Mouse (Mus musculus) forebrain, embryonic 16.5 days (tissue): ENCODE data around the gene Gm20716. TPM values are rescaled to one million over a fixed set of nuclear protein-coding genes. Genes with fewer than 3 reads are reported as not detected.

ENCODE experiments used
- ATAC-seq: fragments of 200-750 bp; cut with Nextera tagmentation; 2 replicates; pipeline ENCODE4 v1.8.0; 2017; ENCODE audit warnings: mild to moderate bottlenecking, moderate library complexity
- H3K27ac ChIP-seq: fragments of 300-500 bp; sonication (generic); 2 replicates; pipeline ENCODE4 v1.5.1; 2014; ENCODE audit warnings: low read length, control low read depth
- H3K27me3 ChIP-seq: fragments of 300-500 bp; sonication (generic); replicated peaks from 2 replicates; pipeline ENCODE4 v1.6.1; 2014; ENCODE audit warnings: low read length; ENCODE audit not compliant: control insufficient read depth, insufficient read depth
- H3K36me3 ChIP-seq: fragments of 300-500 bp; sonication (generic); 2 replicates; pipeline ENCODE4 v1.6.1; 2014; ENCODE audit not compliant: control insufficient read depth, insufficient read depth
- H3K4me1 ChIP-seq: fragments of 300-500 bp; sonication (generic); replicated peaks from 2 replicates; pipeline ENCODE4 v1.6.1; 2014; ENCODE audit warnings: low read length; ENCODE audit not compliant: control insufficient read depth, insufficient read depth
- H3K4me2 ChIP-seq: fragments of 300-500 bp; sonication (generic); 2 replicates; pipeline ENCODE4 v1.6.1; 2014; ENCODE audit warnings: mild to moderate bottlenecking, low read length, control low read depth
- H3K4me3 ChIP-seq: fragments of 300-500 bp; sonication (generic); replicated peaks from 2 replicates; pipeline ENCODE4 v1.5.1; 2014; ENCODE audit warnings: mild to moderate bottlenecking, low read length, control low read depth
- H3K9ac ChIP-seq: fragments of 300-500 bp; sonication (generic); replicated peaks from 2 replicates; pipeline ENCODE4 v1.6.1; 2014; ENCODE audit warnings: low read depth, low read length, control low read depth
- H3K9me3 ChIP-seq: fragments of 300-500 bp; sonication (generic); 2 replicates; pipeline ENCODE4 v1.6.1; 2016; ENCODE audit warnings: low read length; ENCODE audit not compliant: control insufficient read depth
- WGBS: fragments of 180-500 bp; shearing (Covaris S2); extraction: QIAGEN DNeasy Blood & Tissue Kit; methylation state at CpG from one replicate; pipeline ENCODE4 v1.1.7; 2014; 5-methylcytosine and 5-hydroxymethylcytosine counted together
- polyA plus RNA-seq: library from polyadenylated mRNA; unstranded; fragments of >200 nt; fragmentation: Nextera tagmentation; extraction: Ambion mirVana; gene quantifications from 2 replicates; pipeline ENCODE4 v1.2.1, GENCODE M21; 2015

The Gm20716 gene
- polyA plus RNA-seq, 1 experiment from 2014 or later = 24.4 TPM

DNA sequence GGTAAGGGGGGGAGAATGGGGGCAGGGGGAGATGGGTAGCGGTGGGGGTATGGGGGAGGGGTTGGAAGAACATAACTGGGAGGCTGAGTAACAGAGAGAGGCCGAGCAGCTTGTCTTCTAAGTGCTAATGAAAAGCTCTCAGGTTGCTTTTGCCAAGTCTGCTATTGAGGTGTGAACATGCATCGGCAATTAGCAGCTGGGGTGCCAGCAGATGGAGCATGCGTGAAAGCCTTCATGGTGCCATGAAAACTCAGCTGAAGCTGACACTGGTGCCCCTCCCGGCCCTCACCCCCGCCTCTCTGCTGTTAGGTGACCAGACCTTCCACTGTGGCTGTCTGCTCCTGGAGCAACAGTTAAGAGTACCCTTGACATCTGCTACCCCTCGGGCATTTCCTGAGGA lies 23.7 kb upstream of the Gm20716 start:
- Histone ChIP-seq H3K27me3 (no peaks in the 10 kb centered on the region), H3K36me3 (no peaks in the 10 kb centered on the region), H3K27ac (peak overlapping the region; percentile 80), H3K4me3 (no peak overlapping the region), H3K4me1 (peaks cover 20% of the 10 kb centered on the region), H3K9me3 (no peaks in the 10 kb centered on the region), H3K4me2 (no peak overlapping the region), H3K9ac (no peak overlapping the region)
- 44% methylated on average over 7 of the region's 7 CpGs for WGBS
- ATAC-seq = peak; percentile 72

- no peak for ATAC-seq
- Histone ChIP-seq H3K4me3 (no peak overlapping the region), H3K9ac (no peak overlapping the region), H3K27ac (peak overlapping the region; percentile 61; the same call in 1 of the 2 replicates), H3K36me3 (no peaks in the 10 kb centered on the region), H3K9me3 (no peaks in the 10 kb centered on the region), H3K4me1 (peaks cover 29% of the 10 kb centered on the region), H3K27me3 (no peaks in the 10 kb centered on the region), H3K4me2 (no peak overlapping the region)
- WGBS = 10% methylated on average over 16 of the region's 16 CpGs
Measured at GRCm38 (mm10) chr2:168252639-168253292, 22.6 kb upstream of the Gm20716 start.

GRCm38 (mm10) chr2:168250270-168250669 lies 20.1 kb upstream of the Gm20716 start:
- Histone ChIP-seq H3K4me1 (peaks cover 31% of the 10 kb centered on the region), H3K9me3 (no peaks in the 10 kb centered on the region), H3K9ac (no peak overlapping the region), H3K36me3 (no peaks in the 10 kb centered on the region), H3K27me3 (no peaks in the 10 kb centered on the region), H3K4me2 (no peak overlapping the region), H3K4me3 (no peak overlapping the region), H3K27ac (no peak overlapping the region)
- ATAC-seq = no peak
- WGBS = 13% methylated on average over 8 of the region's 8 CpGs

DNA sequence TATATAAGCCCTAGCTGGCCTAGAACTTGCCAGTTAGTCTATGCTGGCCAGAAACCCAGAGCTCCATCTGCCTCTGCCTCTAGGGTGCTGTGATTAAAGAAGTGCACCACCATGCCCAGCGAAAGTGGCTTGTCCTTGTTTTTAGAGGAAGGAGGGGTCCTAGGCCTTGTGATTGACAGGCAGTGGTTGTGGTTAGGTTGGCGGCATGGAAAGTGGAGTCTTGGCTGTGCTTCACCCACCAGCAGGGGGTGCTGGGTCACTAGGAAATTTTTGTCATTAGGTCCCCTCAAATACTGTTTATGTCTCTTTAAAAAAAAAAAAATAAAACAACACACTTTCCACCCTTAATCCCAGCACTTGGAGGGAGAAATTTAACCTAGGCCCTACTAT lies 18.7 kb upstream of the Gm20716 start:
- no peaks in the 10 kb centered on the region for H3K27me3 ChIP-seq
- no peak overlapping the region for H3K4me3 ChIP-seq
- no peak overlapping the region for H3K9ac ChIP-seq
- 7% methylated on average over 2 of the region's 2 CpGs for WGBS
- H3K4me2 ChIP-seq = no peak overlapping the region
- no peaks in the 10 kb centered on the region for H3K36me3 ChIP-seq
- H3K27ac ChIP-seq = peak overlapping the region; percentile 88
- peaks cover 22% of the 10 kb centered on the region for H3K4me1 ChIP-seq
- ATAC-seq = peak; percentile 48
- H3K9me3 ChIP-seq = no peaks in the 10 kb centered on the region

- H3K4me3 ChIP-seq = no peak overlapping the region
- H3K27ac ChIP-seq = peak overlapping the region; percentile 88
- peaks cover 19% of the 10 kb centered on the region for H3K4me1 ChIP-seq
- no peaks in the 10 kb centered on the region for H3K27me3 ChIP-seq
- WGBS = 27% methylated on average over 8 of the region's 8 CpGs
- ATAC-seq = peak; percentile 82
- no peak overlapping the region for H3K9ac ChIP-seq
- no peaks in the 10 kb centered on the region for H3K9me3 ChIP-seq
- no peak overlapping the region for H3K4me2 ChIP-seq
- no peaks in the 10 kb centered on the region for H3K36me3 ChIP-seq
Measured at GRCm38 (mm10) chr2:168248167-168248855, 18.1 kb upstream of the Gm20716 start.

GRCm38 (mm10) chr2:168245571-168245970 lies 15.4 kb upstream of the Gm20716 start:
- Histone ChIP-seq H3K4me2 (no peak overlapping the region), H3K36me3 (no peaks in the 10 kb centered on the region), H3K9me3 (no peaks in the 10 kb centered on the region), H3K4me1 (peaks cover 11% of the 10 kb centered on the region; the same call in 1 of the 2 replicates), H3K27ac (no peak overlapping the region), H3K27me3 (no peaks in the 10 kb centered on the region), H3K9ac (no peak overlapping the region), H3K4me3 (no peak overlapping the region)
- ATAC-seq = no peak
- 33% methylated on average over 8 of the region's 8 CpGs for WGBS

- Histone ChIP-seq H3K4me2 (no peak overlapping the region), H3K9me3 (no peaks in the 10 kb centered on the region), H3K4me1 (peaks cover 8% of the 10 kb centered on the region; the same call in 1 of the 2 replicates), H3K27me3 (no peaks in the 10 kb centered on the region), H3K27ac (no peak overlapping the region), H3K4me3 (no peak overlapping the region), H3K9ac (no peak overlapping the region), H3K36me3 (no peaks in the 10 kb centered on the region)
- WGBS = 79% methylated on average over 4 of the region's 4 CpGs
- ATAC-seq = no peak
Measured at GRCm38 (mm10) chr2:168243278-168243677, 13.1 kb upstream of the Gm20716 start.

GRCm38 (mm10) chr2:168242841-168243240 lies 12.7 kb upstream of the Gm20716 start:
- Histone ChIP-seq H3K27me3 (no peaks in the 10 kb centered on the region), H3K27ac (no peak overlapping the region), H3K9me3 (no peaks in the 10 kb centered on the region), H3K9ac (no peak overlapping the region), H3K4me1 (peaks cover 3% of the 10 kb centered on the region; the same call in 1 of the 2 replicates), H3K4me2 (no peak overlapping the region), H3K36me3 (no peaks in the 10 kb centered on the region), H3K4me3 (no peak overlapping the region)
- no peak for ATAC-seq

DNA sequence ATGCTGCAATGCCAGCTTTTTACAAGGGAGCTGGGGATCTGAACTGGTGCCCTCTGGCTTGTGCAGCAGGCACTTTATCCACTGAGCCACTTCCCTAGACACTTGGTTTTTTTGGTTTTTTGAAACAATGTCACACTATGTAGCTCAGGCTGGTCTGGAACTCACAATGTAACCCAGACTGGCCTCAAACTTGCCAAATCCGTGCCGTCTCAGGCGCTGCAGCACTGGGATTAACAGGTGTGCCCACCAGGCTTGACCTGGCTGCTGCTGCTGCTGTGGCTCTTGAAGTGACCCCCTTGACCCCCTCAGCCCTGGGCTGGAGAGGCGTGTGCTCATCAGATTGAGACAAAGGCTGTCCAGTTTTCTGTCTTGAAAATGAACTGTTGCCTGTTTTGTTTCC lies 8.2 kb upstream of the Gm20716 start:
- no peaks in the 10 kb centered on the region for H3K4me1 ChIP-seq
- no peak overlapping the region for H3K4me2 ChIP-seq
- H3K9ac ChIP-seq = no peak overlapping the region
- no peak overlapping the region for H3K27ac ChIP-seq
- 84% methylated on average over 4 of the region's 4 CpGs for WGBS
- H3K9me3 ChIP-seq = no peaks in the 10 kb centered on the region
- H3K27me3 ChIP-seq = no peaks in the 10 kb centered on the region
- no peak for ATAC-seq
- 0 out of 2 replicates have a peak, but pooled peaks cover 2% of the 10 kb centered on the region for H3K36me3 ChIP-seq
- H3K4me3 ChIP-seq = no peak overlapping the region
